Mouse (Mus musculus) megakaryocyte progenitor cell, adult 5-6 weeks (primary cell): Measurements from ENCODE around the gene Batf. TPM values are rescaled to one million over a fixed set of nuclear protein-coding genes. Genes with fewer than 3 reads are reported as not detected.

Experiments
- ATAC-seq: replicated peaks from 2 replicates; pipeline ENCODE4 v1.8.0; 2016; ENCODE audit warnings: mild to moderate bottlenecking, moderate TSS enrichment, inconsistent platforms; ENCODE audit not compliant: poor library complexity
- total RNA-seq, 2 experiments: library from RNA; stranded (forward) in 1 of 2; stranded (reverse) in 1 of 2; fragments of 157-497, 149-512 nt in 1 of 2; fragments of 200-1000 nt in 1 of 2; gene quantifications; 2 replicates each; pipeline versions ENCODE4 v1.2.3 to v1.2.4; 2015 to 2017

Batf gene
- total RNA-seq, 2 experiments from 2014 or later, result 8.2 to 29.2 TPM

- ATAC-seq, result no peak
Measured at GRCm38 (mm10) chr12:85725306-85725705, 38.8 kb downstream of the Batf start.

- ATAC-seq, result no peak
Measured at GRCm38 (mm10) chr12:85726729-85727397, 40.4 kb downstream of the Batf start.

GRCm38 (mm10) chr12:85728181-85728580, 41.7 kb downstream of the Batf start:
- ATAC-seq, result no peak

GRCm38 (mm10) chr12:85729022-85729944, 42.8 kb downstream of the Batf start:
- ATAC-seq, result peak; percentile 88

- ATAC-seq, result no peak
Measured at GRCm38 (mm10) chr12:85729945-85730290, 43.4 kb downstream of the Batf start.

- no peak for ATAC-seq
Measured at GRCm38 (mm10) chr12:85736203-85736602, 49.7 kb downstream of the Batf start.

GRCm38 (mm10) chr12:85736960-85737359, 50.5 kb downstream of the Batf start:
- no peak for ATAC-seq

GRCm38 (mm10) chr12:85745827-85746695, 59.6 kb downstream of the Batf start, which contains the start of gene Flvcr2:
Flvcr2 (plus strand) TSS chr12:85746539.
- peak; percentile 96 for ATAC-seq

- 0 out of 2 replicates have a peak, but pooled peaks have one; percentile 3 for ATAC-seq
Measured at GRCm38 (mm10) chr12:85746696-85747219, 60.3 kb downstream of the Batf start.

GRCm38 (mm10) chr12:85747343-85747742, 60.9 kb downstream of the Batf start:
- no peak for ATAC-seq

GRCm38 (mm10) chr12:85749861-85750260, 63.4 kb downstream of the Batf start:
- ATAC-seq, result no peak

GRCm38 (mm10) chr12:85752116-85752515, 65.6 kb downstream of the Batf start:
- ATAC-seq, result no peak

- ATAC-seq, result no peak
Measured at GRCm38 (mm10) chr12:85753223-85753622, 66.8 kb downstream of the Batf start.

- no peak for ATAC-seq
Measured at GRCm38 (mm10) chr12:85754611-85755265, 68.3 kb downstream of the Batf start.

GRCm38 (mm10) chr12:85756455-85756854, 70.0 kb downstream of the Batf start:
- ATAC-seq, result no peak

- ATAC-seq, result no peak
Measured at GRCm38 (mm10) chr12:85757074-85757473, 70.6 kb downstream of the Batf start.
